Mouse (Mus musculus): ENCODE measurements around the gene Ckm.

Ckm gene

DNA sequence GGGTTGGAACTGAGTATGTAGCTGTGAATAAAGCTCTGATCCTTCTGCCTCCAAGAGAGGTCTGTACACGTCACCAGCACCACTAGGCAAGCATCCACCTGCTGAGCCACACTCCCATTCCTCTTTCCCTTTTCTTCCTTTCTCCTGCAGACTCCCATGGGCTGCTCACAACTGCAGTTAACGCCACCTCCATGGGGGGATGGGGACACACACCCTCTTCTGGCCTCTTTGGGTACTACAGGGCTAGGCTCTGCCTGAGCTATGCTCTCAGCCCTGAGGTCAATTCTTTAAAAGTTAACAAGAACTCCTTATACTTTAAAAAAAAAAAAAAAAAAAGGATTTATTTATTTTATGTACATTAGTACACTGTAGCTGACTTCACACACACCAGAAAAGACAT is 27.9 kb downstream of the Ckm start:
- no peak for DNase-seq (ENCODE audit: low spot score)

DNA sequence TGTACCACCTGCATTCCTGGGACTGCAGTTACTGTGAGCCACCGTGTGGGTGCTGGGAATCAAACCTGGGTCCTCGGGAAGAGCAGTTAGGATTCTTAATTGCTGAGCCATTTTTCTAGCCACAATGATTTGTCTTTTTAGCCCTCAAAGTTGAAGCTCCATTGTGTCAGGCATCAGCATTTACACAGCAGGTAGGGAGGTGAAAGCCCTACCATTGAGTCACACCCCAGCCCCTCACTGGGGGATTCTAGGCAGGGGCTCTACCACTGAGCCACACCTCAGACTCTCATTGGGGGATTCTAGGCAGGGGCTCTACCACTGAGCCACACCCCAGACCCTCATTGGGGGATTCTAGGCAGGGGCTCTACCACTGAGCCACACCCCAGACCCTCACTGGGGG is 31.7 kb downstream of the Ckm start:
- DNase-seq (ENCODE audit: low spot score), result no peak

DNA sequence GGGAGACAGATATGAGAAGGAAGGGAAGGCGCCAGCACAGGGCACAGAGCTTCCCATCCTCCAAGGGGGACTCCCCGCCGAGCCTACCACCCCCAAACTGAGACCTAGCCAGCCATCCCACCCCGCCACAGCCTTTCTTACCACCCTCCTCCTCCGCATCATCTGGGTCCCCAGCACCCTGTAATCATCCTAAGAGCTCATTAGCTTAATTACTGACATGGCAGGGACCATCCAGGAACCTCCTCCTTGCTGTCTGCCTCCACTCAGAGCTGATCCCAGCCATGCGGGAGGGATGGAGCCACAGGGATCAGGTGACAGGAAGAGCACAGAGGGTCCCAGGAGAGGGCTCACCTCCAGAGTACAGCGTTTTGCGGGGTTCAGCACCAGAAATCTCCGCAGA is 32.5 kb downstream of the Ckm start:
- no peak for DNase-seq (ENCODE audit: low spot score)

DNA sequence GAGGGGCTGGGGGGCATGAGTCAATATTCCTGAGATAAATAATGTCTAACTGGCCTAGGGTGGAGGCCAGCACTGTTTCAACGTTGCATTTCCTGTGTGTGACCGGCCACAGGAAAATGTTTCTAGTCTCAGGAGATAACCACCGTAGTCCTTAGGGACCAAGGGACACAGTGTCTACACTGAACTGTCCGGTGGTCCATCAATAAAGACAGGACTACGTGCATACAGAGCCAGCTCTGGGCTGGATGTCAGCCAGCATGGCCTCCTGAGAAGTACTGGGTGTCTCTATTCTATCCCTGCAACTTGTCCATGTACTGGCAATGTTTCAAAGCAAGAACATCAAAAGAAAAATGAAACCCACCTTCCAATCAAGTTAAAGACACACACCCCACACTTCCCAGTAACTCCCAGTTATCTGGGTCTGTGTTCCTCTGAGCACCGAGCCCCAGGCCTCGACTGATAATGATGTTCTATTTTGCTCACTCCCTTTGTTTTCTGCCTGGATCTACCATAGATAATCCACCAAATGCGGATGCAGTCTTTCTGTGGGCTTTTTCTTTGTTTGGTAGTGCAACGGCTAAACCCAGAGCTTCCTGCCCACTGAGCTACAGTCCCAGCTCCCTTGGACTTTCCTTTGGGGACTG is 37.0 kb downstream of the Ckm start:
- DNase-seq (ENCODE audit: low spot score), result no peak

- peak; percentile 90 for DNase-seq (ENCODE audit: low spot score)
These were observed 38.8 kb downstream of the Ckm start for GRCm38 (mm10) chr7:19443344-19443743.

DNA sequence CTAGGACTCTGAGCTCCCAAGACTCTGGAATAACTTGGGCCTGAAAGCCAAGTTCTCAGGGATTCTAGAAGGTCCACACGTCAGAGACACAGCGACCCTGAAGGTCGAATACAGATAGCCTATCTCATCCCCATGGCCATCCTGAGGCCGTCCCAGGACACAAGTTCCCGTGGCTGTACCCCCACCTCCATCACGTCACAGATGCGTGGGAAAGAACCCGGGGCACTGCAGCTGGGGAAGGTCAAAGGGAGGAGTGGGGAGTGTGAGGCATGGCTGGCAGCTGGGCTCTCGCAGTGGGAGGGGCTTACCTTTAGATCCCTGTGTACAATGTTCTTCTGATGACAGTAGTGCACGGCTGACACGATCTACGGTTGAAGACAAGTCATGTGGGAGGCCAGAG is 40.2 kb downstream of the Ckm start:
- no peak for DNase-seq (ENCODE audit: low spot score)

DNA sequence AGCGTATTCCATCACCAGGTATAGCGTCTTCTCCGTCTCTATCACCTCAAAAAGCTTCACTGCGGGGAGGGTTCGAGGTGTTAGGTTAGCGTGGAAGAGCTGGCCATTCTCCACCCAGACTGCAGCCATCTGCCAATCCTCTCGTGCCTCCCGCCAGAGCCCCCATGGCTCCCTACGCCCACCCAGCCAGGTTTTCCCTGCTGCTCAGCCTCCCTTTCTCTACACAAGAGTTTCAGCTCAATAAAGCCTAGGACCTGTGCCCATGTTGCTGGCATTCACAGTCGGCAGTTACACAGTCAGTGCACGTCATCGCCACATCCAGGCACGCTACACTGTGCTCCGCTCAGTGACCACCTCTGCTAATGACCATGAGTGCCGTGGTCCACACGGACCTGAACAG is 43.1 kb downstream of the Ckm start:
- DNase-seq (ENCODE audit: low spot score), result no peak

DNA sequence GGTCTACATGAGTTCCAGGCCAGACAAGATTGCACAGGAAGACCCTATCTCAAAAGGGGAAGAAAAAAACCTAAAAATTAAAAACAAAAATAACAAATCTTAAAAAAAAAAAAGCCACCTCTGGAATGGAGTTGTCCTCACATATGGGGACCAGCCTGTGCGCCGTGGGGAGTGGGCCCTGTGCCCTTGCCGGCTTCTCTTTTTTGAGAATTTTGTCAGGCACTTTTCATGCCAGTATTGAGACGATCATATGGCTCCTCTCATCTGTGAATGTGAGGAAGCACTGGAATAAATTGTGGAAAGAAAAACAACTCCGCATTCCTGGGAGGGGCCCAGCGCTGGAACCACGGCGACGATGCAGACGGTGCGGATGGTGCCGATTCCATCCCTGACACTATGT is 44.6 kb downstream of the Ckm start:
- no peak for DNase-seq (ENCODE audit: low spot score)

- no peak for DNase-seq (ENCODE audit: low spot score)
These were observed 50.6 kb downstream of the Ckm start for GRCm38 (mm10) chr7:19455186-19455585.

DNA sequence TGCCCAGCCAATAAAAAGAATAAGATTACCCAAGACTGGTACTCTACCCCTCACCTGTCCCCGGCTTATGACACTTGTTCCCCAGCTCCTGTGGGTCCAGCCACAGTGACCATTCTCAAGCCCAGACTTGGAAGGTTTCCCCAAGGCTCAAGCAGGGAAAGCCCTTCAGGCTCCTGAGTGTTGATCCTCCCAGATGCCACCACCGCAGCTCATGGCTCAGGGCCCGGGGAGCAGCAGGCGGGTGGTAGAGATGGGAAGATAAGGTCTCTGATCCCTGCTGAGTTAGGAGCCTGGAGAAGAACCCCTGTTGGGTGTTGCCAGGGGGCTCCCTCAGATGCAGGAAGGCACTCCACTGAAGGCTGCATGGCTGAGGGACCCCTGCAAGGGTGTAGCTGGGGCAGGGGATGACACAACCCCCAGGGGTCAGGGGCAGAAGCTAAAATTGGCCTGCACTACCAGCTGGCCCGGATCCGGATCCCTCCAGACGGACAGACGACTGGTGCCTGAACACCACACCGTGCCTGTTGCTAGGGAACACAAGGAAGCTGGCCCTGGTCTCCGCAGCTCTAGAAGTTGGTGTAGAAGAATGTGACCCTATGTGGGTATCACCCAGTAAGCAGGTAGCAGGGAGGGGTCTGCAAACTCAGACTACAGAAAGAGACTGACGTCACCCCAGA is 51.4 kb downstream of the Ckm start:
- DNase-seq (ENCODE audit: low spot score), result no peak

DNA sequence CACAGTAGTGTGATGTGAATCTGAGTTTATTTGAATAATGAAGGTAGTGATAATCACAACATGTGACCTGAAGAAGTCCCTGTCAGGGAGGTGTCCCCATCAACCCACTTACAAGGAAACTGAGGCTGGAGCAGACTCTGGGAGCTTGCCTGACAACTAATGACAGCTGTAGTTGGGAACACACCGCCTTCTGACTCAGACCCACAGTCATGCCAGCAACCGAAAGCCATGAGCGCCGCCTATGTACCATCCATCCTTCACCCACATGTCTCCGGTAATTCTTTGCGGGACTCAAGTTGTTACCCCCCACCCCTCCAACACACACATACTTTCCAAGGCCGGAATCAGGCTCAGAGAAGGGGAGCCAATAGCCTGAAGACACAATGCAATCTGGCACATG is 52.1 kb downstream of the Ckm start:
- DNase-seq (ENCODE audit: low spot score), result no peak

DNA sequence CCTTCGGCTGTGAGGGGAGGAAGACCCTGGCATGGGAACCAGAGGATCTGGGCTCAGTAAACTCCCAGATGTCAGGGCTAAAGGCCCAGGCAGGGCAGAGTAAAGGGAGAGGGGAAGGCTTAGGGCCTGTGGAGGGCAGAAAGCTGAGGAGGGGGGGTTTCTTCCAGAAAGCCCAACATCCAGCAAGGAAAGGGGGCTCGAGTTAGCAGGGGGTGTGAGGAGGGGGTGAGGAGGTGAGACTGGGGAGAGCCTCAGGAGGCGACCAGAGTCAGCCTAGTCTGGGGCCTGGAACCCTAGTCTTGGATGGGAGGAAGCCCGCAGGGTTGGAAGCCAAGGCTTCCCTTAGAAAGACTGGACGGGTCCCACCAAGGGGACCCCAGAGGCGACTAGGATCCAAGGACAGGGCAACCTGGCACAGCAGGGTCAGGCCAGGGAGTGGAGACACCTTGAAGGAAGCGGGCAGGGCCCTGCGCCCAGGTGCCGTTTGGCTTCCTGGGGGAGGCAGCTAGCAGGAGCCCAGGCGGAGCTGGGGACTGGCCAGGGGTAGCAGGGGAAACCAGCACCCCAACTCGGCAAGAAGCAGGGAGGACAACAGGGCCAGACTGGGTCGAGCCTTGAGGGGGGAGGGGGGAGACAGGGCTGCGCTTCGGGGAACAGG is 53.0 kb downstream of the Ckm start:
- peak; percentile 13 for DNase-seq (ENCODE audit: low spot score)

DNA sequence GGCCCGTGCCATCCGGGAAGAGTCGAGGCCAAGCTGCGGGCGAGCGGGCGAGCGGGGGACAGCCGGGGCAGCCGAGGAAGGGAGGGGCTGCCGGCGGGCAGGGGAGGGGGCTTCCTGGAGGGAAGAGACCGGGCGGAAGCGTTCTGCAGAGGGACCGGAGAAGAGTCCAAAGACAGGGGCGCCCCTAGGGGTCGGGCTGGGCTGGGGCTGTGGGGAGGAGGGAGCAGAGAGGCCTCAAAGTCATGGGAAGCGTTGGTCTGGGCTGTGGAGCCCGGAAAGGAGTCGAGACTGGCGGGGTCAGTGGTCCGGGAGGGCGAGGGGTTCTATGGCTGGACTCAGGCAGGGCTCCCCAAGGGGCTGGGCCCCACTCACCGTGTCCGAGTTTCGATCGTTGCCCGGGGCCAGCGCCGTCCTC is 53.5 kb downstream of the Ckm start:
- peak; percentile 41 for DNase-seq (ENCODE audit: low spot score)

DNA sequence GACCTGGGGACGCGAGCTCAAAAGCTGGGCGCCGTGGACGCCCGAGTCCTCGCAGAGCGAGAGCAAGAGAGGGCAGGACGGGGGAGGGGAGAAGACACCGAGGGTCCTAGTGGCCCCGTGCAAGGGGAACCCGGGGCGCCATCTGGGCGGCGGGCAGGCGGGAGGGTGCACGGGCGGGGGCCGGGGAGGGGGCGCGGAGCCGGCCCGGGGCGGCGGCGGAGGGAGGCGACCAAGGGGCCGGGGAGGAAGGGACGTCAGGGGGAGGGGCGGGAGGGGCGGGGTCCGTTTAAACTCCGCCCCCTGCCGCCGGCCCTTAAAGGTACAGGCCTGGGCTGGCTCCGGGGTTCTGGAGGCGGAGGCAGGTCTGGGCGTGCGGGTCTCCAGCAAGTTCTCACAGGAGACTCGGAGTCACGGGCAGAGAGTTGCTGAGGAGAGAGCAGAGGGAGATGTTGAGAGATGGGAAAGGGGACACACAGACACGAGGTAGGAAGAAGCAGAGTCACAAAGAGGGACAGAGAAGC is 54.1 kb downstream of the Ckm start, which contains the start of gene Mark4:
TSS of gene Mark4 (minus strand) at position 231 of the 521 bp plus-strand sequence.
- DNase-seq (ENCODE audit: low spot score), result peak; percentile 67

DNA sequence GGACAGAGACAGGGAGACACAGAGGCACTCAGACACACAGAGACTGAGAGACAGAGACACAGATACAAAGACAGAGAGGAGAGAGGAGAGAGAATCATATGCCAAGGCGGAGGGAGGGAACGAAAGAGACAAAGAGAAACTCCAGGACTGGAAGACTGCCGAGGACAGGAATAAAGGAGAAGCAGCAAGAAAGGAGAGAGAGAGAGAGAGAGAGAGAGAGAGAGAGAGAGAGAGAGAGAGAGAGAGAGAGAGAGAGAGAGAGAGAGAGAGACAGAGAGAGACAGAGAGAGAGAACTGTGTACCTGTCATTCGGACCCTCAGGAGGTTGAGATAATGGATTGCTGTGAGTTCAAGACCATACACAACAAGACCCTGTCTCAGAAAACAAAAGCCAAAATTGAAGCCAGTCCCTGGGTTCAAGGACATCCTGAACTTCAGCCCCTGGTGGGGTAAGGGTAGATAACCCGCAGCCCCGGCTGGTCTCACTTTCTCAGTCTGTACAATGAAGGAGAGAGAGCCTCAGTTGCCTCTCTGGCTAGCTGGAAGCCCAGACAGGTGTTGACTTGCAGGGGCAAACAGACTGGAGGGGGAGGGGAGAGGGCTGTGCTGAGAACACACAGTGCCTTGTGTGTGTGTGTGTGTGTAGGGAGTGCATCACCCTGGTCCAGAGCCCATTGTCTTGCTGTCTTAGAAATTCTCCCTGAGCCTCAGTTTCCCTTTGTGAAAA is 54.7 kb downstream of the Ckm start:
- DNase-seq (ENCODE audit: low spot score), result no peak

DNA sequence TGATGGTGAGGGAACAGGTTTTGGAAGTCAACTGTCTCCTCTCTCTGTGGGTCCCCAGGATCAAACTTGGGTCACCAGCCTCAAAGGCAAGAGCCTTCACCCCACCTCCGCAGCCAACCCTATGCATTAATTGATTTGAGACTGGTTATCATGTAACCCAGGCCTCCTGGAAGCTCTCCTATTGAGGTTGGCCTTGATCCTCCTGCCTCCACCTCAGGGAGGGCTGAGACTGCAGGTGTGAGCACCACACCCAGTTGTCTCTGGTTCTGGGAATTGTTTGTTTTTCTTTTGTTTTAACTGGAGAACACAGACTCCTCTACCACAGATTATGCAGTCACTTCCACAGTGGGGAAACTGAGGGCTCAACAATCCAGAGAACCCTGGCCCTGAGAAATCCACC is 55.9 kb downstream of the Ckm start:
- DNase-seq (ENCODE audit: low spot score), result no peak

DNA sequence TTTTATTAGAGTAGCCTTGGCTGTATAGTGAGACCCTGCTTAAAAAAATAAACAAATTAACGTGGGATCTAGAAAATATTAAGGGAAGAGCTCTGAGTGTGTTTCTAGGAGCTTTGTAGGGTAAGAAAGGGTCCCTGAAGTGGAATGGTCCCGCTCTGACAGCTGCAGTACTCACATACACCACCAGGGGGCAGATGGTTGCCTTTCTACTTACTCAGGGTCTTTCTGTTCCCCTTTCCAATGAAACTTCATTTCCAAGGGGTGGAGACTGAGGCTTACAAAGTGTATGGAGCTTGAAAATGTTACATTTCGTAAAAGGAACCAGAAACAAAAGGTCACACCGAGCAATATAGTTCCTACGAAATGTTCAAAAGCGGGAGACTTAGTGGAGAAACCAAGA is 56.9 kb downstream of the Ckm start:
- peak; percentile 70 for DNase-seq (ENCODE audit: low spot score)

GRCm38 (mm10) chr7:19462443-19462842 is 57.9 kb downstream of the Ckm start:
- DNase-seq (ENCODE audit: low spot score), result no peak

- no peak for DNase-seq (ENCODE audit: low spot score)
These were observed 58.4 kb downstream of the Ckm start, which contains the start of gene Exoc3l2 for GRCm38 (mm10) chr7:19462884-19463381. Exoc3l2 (plus strand) TSS chr7:19463331.

DNA sequence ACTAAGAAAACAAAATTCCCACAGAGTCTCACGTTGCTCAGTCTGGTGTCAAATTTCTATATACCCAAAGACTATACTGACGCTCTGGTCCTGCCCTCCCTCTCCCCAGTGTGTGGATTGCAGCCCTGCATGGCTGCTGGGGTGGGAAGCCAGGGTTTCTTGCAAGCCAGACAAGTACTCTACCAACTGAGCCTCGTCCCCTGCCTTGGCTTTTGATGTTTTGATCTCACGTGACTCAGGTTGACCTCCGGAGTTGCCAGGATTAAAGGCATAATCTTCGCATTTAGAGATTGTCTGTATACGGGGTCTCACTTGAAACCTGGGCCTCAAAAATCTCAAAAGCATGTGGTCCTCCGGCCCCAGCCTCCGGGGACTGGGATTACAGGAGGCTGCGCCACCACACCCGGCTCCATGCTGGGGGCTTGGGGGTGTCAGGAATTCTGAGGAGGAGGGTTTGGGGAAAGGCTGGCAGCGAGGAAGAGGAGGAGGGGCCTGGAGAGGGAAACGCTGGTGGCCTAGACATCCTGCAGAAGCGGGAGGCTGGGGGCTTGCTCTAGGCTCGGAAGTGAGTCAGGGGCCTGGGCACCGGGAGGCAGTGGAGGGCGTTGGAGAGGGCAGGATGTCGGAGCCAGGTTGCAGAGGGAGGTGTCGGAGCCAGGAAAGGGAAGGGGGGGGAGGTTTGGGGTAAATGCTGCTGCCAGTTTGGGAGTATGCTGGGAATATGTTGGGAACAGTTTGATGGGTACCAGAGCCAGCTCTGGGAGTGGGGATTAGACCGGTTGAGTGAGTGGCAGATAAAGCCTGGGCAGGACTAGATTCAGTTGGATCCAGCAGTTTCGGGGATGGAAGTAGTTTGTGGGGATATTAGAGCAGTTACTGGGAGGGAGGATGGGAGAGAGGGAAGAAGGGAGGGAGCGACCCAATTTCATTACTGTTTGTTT is 60.1 kb downstream of the Ckm start:
- no peak for DNase-seq (ENCODE audit: low spot score)

- DNase-seq (ENCODE audit: low spot score), result no peak
These were observed 62.1 kb downstream of the Ckm start for GRCm38 (mm10) chr7:19466602-19467145.
